In genomic region chr15:78709767-78710166, GRCm38 (mm10) we compare ENCODE assay signal across 10 mouse cellular contexts. TPM values are rescaled to one million over a fixed set of nuclear protein-coding genes. Genes with fewer than 3 reads are reported as not detected.
A peak's percentile ranks its signal among the peaks of the same experiment; 100 is the strongest.
DNase-seq lines count a peak whose midpoint lies in the region; ATAC-seq and TF ChIP-seq lines count a peak whose summit lies in the region.
"Had no signal": no experiment of that assay in that cellular context is flagged by ENCODE, and none has a peak within 500 bp of the region (broad histone marks: within the 10 kb centered on the region; RNA-seq: fewer than 3 reads in every experiment).

No protein-coding gene starts in this region.

- no peak overlapping the region for H3K4me3 ChIP-seq in heart, adult 2 months
- H3K4me3 ChIP-seq in forebrain, embryonic 16.5 days (replicated peaks; ENCODE audit: low read length) = peak overlapping the region; percentile 25
- H3K4me3 ChIP-seq in kidney, embryonic 16.5 days (ENCODE audit: low read length) = no peak overlapping the region

- WGBS in heart, adult 2 months = 36% methylated on average over 7 of the region's 7 CpGs
- 12% methylated on average over 7 of the region's 7 CpGs for WGBS in forebrain, embryonic 16.5 days
- 28% methylated on average over 7 of the region's 7 CpGs for WGBS in kidney, embryonic 16.5 days

- H3K27ac ChIP-seq in heart, adult 2 months = no peak overlapping the region
- H3K27ac ChIP-seq in forebrain, embryonic 16.5 days (ENCODE audit: low read length) = peak overlapping the region; percentile 64; the same call in 1 of the 2 replicates
- no peak overlapping the region for H3K27ac ChIP-seq in kidney, embryonic 16.5 days (ENCODE audit: low read length)

- H3K4me2 ChIP-seq in forebrain, embryonic 16.5 days (ENCODE audit: low read length) = peak overlapping the region; percentile 46
- H3K4me2 ChIP-seq in kidney, embryonic 16.5 days (replicated peaks; ENCODE audit: low read depth, low read length) = no peak overlapping the region

- H3K36me3 ChIP-seq in heart, adult 2 months (ENCODE audit: control insufficient read depth, insufficient read depth, low read length) = no peaks in the 10 kb centered on the region
- H3K36me3 ChIP-seq in forebrain, embryonic 16.5 days (ENCODE audit: control insufficient read depth, insufficient read depth) = no peaks in the 10 kb centered on the region
- no peaks in the 10 kb centered on the region for H3K36me3 ChIP-seq in kidney, embryonic 16.5 days (ENCODE audit: insufficient read depth, low read length)

- intact Hi-C loops in heart, postnatal 10 days (cut with DNase I) = no loop called here
- intact Hi-C loops in heart, adult 2 months (cut with DNase I) = no loop called here
- intact Hi-C loops in left cerebral cortex, postnatal 25 days (cut with DNase I) = loop anchor here (2.0 to 5.0 kb wide), 2 partner anchors 25 to 272 kb away; no protein-coding TSS in a partner anchor

- no peak for TF ChIP-seq EP300 in heart, adult 2 months (IDR thresholded peaks at IDR 0.05; ENCODE audit: insufficient read depth, low read depth, low read length)

- H3K9me3 ChIP-seq in forebrain, embryonic 16.5 days (ENCODE audit: control insufficient read depth, low read length) = no peaks in the 10 kb centered on the region
- no peaks in the 10 kb centered on the region for H3K9me3 ChIP-seq in kidney, embryonic 16.5 days (ENCODE audit: low read length)

- no peak overlapping the region for H3K9ac ChIP-seq in heart, adult 2 months (ENCODE audit: low read depth, low read length)
- peak overlapping the region; percentile 44 for H3K9ac ChIP-seq in forebrain, embryonic 16.5 days (replicated peaks; ENCODE audit: low read depth, low read length)
- no peak overlapping the region for H3K9ac ChIP-seq in kidney, embryonic 16.5 days (replicated peaks; ENCODE audit: low read length)

- no peaks in the 10 kb centered on the region for H3K4me1 ChIP-seq in heart, adult 2 months (ENCODE audit: control insufficient read depth, insufficient read depth, low read length)
- H3K4me1 ChIP-seq in forebrain, embryonic 16.5 days (replicated peaks; ENCODE audit: control insufficient read depth, insufficient read depth, low read length) = peaks cover 49% of the 10 kb centered on the region
- H3K4me1 ChIP-seq in kidney, embryonic 16.5 days (ENCODE audit: insufficient read depth, low read length) = peaks cover 9% of the 10 kb centered on the region

- TF ChIP-seq POLR2A in heart, adult 2 months (IDR thresholded peaks at IDR 0.05; ENCODE audit: insufficient read depth, low read depth, low read length) = no peak

- H3K79me2 ChIP-seq in heart, adult 2 months (replicated peaks; ENCODE audit: control insufficient read depth, insufficient read depth, low read length) = no peaks in the 10 kb centered on the region

- peak; percentile 47 for ATAC-seq in forebrain, embryonic 16.5 days
- ATAC-seq in kidney, embryonic 16.5 days (ENCODE audit: low FRiP score, low TSS enrichment) = no peak

- peak; percentile 13 to 25 for DNase-seq in heart, postnatal 10 days
- no peak for DNase-seq in heart, adult 2 months
- DNase-seq in left cerebral cortex, postnatal 25 days (ENCODE audit: low spot score in 2 of 2) = peak; percentile 73 to 91
- peak; percentile 81 for DNase-seq in right cerebral cortex, postnatal 14 days
- no peak for DNase-seq in spleen, postnatal 36 days (ENCODE audit: low spot score in 2 of 2)
- no peak for DNase-seq in thymus, postnatal 36 days

- peaks cover 13% of the 10 kb centered on the region for H3K27me3 ChIP-seq in heart, adult 2 months (ENCODE audit: control insufficient read depth, insufficient read depth, low read length)
- H3K27me3 ChIP-seq in forebrain, embryonic 16.5 days (replicated peaks; ENCODE audit: control insufficient read depth, insufficient read depth, low read length) = 0 out of 2 replicates have a peak, but pooled peaks cover 2% of the 10 kb centered on the region
- H3K27me3 ChIP-seq in kidney, embryonic 16.5 days (ENCODE audit: insufficient read depth, low read length) = peaks cover 46% of the 10 kb centered on the region

- no peak for TF ChIP-seq CTCF in heart, adult 2 months (IDR thresholded peaks at IDR 0.05)

RNA-seq across cellular contexts. Expression of gene Elfn2, which starts 8.8 kb away (rescaled TPM):
- total RNA-seq in heart, postnatal 10 days (2021) = 1 to 10 TPM; 1.2 TPM
- total RNA-seq in heart, adult 2 months (2021) = 1 to 10 TPM; 1.3 to 3.4 TPM
- 0.16 and 0.35 TPM in 2 replicates for polyA plus RNA-seq in heart, adult 2 months (2012; rRNA removed)
- polyA plus RNA-seq in forebrain, embryonic 16.5 days (2015; fragmentation: Nextera tagmentation; extraction: Ambion mirVana) = 6.4 and 8.2 TPM in 2 replicates
- 100 to 1,000 TPM; 137 to 153 TPM for total RNA-seq in left cerebral cortex, postnatal 25 days (2021)
- polyA plus RNA-seq in kidney, embryonic 16.5 days (2015; fragmentation: Nextera tagmentation; extraction: Ambion mirVana) = 0.03 and 0.07 TPM in 2 replicates
- total RNA-seq: neutrophil, adult 5-6 weeks had no signal
- polyA plus RNA-seq: limb, embryonic 11.5 days had no signal

Comparison
In these comparisons a context has a peak if more than half of its experiments do, and no peak if none do; other contexts are left out.
1. DNase-seq: peak in heart, postnatal 10 days (2 of 2), left cerebral cortex, postnatal 25 days (2 of 2) and right cerebral cortex, postnatal 14 days (single experiment); none in heart, adult 2 months (0 of 2), spleen, postnatal 36 days (0 of 2) and thymus, postnatal 36 days (0 of 2).
2. RNA of gene Elfn2, which starts 8.8 kb away (total RNA-seq): 137 to 153 TPM in left cerebral cortex, postnatal 25 days; 1.3 to 3.4 TPM in heart, adult 2 months and 1.2 TPM in heart, postnatal 10 days; every median in the first group is over 10 times any median in the second.